Mouse (Mus musculus) activated CD4-positive, CD25-positive, alpha-beta regulatory T cell, adult 4 months (primary cell): ENCODE measurements at regions not wholly inside any gene's neighbourhood (a gene's known extent, or its start where the extent isn't known, plus 50 kb on each side); places are given as distances from the start of the nearest gene placed in this dataset.
A peak's percentile ranks its signal among the peaks of the same experiment; 100 is the strongest.
"Not testable (repeated sequence)": the region's sequence is repeated elsewhere in the genome, so short reads cannot be mapped to it uniquely, and the experiment has no call there.

Experiments
- ATAC-seq: one replicate; pipeline ENCODE4 v1.8.0; 2017

DNA sequence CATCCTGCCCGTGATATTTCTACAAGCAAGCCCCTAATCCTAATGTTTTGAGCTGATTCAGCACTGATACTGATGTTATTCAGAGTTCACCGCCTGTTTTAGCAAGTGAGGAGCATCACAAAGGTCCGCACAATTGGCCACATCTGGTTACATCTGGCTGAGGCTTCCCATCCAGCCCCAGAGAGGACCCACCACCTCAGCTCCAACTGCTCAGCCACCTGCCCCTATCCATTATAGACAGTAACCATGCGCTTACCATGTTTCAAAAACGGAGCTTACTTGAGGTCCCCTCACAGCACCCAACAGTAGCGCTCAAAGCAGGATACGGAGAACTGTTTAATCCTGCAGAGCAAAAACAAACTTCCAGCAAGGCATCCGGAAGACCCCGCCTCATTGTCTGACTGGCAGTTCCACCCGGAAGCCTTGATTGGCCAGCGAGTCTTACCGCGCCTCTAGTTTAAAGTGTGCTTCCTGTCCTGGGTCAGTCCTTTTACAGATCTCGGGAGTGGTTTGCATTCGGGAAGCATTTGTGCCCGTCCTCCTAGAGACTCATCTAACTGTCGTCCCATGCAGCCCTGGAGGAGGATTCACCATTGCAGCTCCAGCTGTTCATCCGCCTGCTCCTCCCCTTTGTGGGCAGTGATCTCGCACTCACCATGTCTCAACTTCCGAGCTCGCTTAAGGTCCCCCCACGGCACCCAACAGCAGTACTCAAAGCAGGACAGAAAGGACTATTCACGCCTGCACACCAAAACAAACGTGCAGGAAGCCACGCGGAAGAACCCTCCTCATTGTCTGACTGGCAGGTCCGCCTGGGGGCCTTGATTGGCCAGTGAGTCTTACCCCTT lies 69.9 kb upstream of the Zfp825 start:
- ATAC-seq = peak; percentile 96

DNA sequence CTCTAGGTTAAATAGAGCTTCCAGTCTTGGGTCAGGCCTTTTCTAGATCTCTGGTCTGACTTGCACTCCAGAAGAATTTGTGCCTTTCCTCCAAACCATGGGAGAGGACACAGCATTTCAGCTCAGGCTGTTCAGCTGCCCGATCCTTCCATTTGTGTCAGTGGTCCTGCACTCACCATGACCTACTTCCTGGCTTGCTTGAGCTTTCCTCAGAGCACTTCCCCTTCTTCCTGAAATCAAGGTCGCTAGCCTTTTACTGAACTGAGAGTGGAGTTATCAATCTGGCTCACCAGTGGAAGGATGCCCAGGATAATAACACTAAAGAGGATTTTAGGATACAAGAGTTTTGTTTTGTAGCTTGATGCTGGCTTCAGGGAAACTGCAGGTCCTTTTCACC lies 70.5 kb upstream of the Zfp825 start:
- not testable (repeated sequence) for ATAC-seq

DNA sequence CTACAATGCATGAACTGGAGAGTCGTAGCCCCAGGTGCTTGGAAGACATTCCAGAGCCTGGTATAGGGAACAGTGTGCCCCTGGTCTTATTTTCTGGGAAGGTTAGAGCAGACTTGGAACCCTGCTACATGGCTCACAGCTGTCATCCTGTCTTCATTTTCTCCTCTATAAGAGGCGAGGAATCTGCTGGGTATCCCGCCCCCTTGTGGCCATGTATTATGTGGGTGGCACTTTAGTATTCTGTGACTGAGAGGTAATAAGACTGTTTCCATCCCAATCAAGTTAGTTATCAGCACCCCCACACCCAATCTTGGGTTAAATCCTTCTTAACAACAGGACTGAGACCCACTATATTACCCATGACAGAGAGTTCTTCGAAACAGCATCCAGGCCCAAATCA lies 69.4 kb upstream of the Erap1 start:
- ATAC-seq = peak; percentile 52
